Mouse (Mus musculus) stomach, embryonic 15.5 days (tissue): ENCODE measurements around the gene Zfp160. TPM values are rescaled to one million over a fixed set of nuclear protein-coding genes. Genes with fewer than 3 reads are reported as not detected.
"Not testable (repeated sequence)": the region's sequence is repeated elsewhere in the genome, so short reads cannot be mapped to it uniquely, and the experiment has no call there.

Source experiments
- ATAC-seq: fragments of 200-750 bp; cut with Nextera tagmentation; 2 replicates; pipeline ENCODE4 v1.8.0; 2017; ENCODE audit warnings: low read depth, moderate number of reproducible peaks, moderate TSS enrichment; ENCODE audit not compliant: insufficient read depth, low FRiP score
- H3K27ac ChIP-seq: fragments of 300-500 bp; sonication (generic); 2 replicates; pipeline ENCODE4 v1.5.1; 2015; ENCODE audit warnings: mild to moderate bottlenecking, inconsistent platforms
- H3K27me3 ChIP-seq: fragments of 300-500 bp; sonication (generic); replicated peaks from 2 replicates; pipeline ENCODE4 v1.6.1; 2015; ENCODE audit warnings: inconsistent platforms
- H3K36me3 ChIP-seq: fragments of 300-500 bp; sonication (generic); 2 replicates; pipeline ENCODE4 v1.6.1; 2015; ENCODE audit warnings: inconsistent platforms
- H3K4me1 ChIP-seq: fragments of 300-500 bp; sonication (generic); 2 replicates; pipeline ENCODE4 v1.6.1; 2015; ENCODE audit warnings: inconsistent platforms
- H3K4me2 ChIP-seq: fragments of 300-500 bp; sonication (generic); 2 replicates; pipeline ENCODE4 v1.6.1; 2015; ENCODE audit warnings: mild to moderate bottlenecking, inconsistent platforms
- H3K4me3 ChIP-seq: fragments of 300-500 bp; sonication (generic); replicated peaks from 2 replicates; pipeline ENCODE4 v1.5.1; 2015; ENCODE audit warnings: inconsistent platforms
- H3K9ac ChIP-seq: fragments of 300-500 bp; sonication (generic); 2 replicates; pipeline ENCODE4 v1.6.1; 2015; ENCODE audit warnings: inconsistent platforms
- H3K9me3 ChIP-seq: fragments of 300-500 bp; sonication (generic); 2 replicates; pipeline ENCODE4 v1.6.1; 2016; ENCODE audit warnings: inconsistent platforms
- WGBS: fragments of 180-500 bp; shearing (Covaris S2); methylation state at CpG from one replicate; pipeline ENCODE4 v1.1.7; 2015; 5-methylcytosine and 5-hydroxymethylcytosine counted together
- polyA plus RNA-seq: library from polyadenylated mRNA; unstranded; fragments of >200 nt; fragmentation: Nextera tagmentation; extraction: Ambion mirVana; gene quantifications from 2 replicates; pipeline ENCODE4 v1.2.1, GENCODE M21; 2015

The Zfp160 gene
- 12.8 and 13.3 TPM in 2 replicates for polyA plus RNA-seq

DNA sequence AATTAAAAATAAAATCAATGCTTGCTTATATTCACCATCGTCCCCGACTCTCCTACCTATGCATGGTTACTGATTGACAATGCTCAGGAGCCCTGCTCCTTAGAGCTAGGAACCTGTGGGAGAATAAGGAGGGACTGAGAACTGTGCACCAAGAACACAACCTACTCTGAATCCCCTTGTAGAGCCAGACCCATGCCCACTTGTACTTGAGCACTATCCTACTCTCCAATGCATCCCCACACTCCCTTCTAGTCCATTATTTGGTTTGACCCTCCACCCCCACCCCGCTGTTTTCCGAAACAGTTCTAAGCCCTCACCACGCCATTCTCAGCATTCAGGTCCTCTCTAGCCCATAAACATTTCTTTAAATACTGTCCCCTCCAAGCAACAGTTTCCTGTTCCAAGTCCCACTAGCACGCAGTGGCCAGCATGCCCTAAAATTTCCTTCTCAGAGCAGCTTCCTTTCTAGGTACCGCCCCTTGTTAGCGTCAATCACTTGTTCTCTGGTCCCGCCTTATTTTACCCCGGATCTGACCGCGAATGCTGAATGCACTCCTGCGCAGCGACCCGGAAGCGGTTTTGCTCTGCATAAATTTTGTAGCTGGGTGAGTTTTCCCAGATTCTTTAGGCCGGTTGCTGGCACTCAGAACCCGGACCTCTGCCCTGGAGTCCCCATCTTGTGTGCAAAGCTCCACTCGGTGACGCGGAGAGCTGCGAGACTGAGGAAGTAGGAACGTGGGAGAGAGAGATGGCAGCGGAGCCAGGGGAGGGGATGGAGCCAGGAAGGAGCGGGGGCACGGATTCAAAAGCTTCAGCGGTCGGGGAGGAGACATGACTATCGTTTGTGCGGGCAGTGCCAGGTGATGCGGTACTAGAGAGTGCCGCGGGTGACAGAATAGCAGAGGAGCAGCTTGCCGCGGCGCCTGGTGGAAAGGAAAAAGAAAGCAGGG, at the start of gene Zfp160:
Gene Zfp160, plus strand, starts transcription at position 522 of the 950 bp plus-strand sequence.
- Histone ChIP-seq H3K9ac (peak within 1 kb of the TSS; percentile 81), H3K4me2 (peak within 1 kb of the TSS; percentile 67), H3K36me3 (peaks cover 11% of the 10 kb centered on the region), H3K27ac (peak within 1 kb of the TSS; percentile 95), H3K9me3 (no peaks in the 10 kb centered on the region), H3K4me3 (peak within 1 kb of the TSS; percentile 78), H3K27me3 (no peaks in the 10 kb centered on the region), H3K4me1 (0 out of 2 replicates have a peak, but pooled peaks cover 2% of the 10 kb centered on the region)
- ATAC-seq: peak; percentile 98
- WGBS: 6% methylated on average over 36 of the region's 36 CpGs

DNA sequence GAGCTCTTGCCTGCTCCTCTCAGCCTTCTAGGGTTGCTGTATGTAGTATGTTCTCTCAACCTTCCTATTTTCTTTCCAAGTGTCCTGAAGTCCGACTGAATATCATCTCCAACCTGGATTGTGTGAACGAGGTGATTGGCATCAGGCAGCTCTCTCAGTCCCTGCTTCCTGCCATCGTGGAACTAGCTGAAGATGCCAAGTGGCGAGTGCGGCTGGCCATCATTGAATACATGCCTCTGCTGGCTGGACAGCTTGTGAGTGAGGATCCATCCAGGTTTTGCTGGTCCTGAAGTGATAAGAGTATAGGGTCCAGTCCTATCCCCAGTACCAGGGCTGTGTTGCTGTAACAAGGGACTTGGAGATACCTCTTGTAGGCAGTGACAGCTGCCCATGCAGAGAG, 48.3 kb upstream of the Zfp160 start:
- 95% methylated on average over 5 of the region's 5 CpGs for WGBS
- H3K36me3 ChIP-seq: peaks cover 81% of the 10 kb centered on the region
- no peaks in the 10 kb centered on the region for H3K4me1 ChIP-seq
- no peak overlapping the region for H3K9ac ChIP-seq
- ATAC-seq: no peak
- H3K27me3 ChIP-seq: no peaks in the 10 kb centered on the region
- H3K4me2 ChIP-seq: no peak overlapping the region
- H3K9me3 ChIP-seq: no peaks in the 10 kb centered on the region
- H3K27ac ChIP-seq: no peak overlapping the region
- no peak overlapping the region for H3K4me3 ChIP-seq

DNA sequence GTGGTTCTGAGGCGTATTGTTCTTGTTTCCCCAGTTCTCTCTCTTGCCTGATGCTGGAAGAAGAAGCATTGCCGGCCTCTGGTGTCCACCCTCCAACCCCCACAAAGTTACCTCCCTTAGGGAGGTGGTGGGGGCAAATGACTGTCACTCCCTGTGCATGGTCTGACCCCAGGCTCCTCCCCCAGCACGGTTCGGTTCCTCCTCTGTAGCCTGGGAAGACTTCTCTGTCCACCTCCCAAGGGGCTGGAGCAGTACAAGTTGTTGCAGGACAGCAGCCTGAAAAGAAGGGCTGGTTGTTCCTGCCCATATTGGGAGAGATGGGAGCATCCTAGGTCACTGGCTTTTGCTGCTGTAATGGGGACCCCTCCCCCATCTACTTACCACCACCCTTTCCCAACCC, 43.3 kb upstream of the Zfp160 start:
- Histone ChIP-seq H3K4me1 (no peaks in the 10 kb centered on the region), H3K9ac (no peak overlapping the region), H3K27me3 (no peaks in the 10 kb centered on the region), H3K9me3 (no peaks in the 10 kb centered on the region), H3K4me2 (no peak overlapping the region), H3K4me3 (no peak overlapping the region), H3K27ac (no peak overlapping the region), H3K36me3 (peaks cover 71% of the 10 kb centered on the region)
- no peak for ATAC-seq
- WGBS: 91% methylated on average over 4 of the region's 4 CpGs

- no peaks in the 10 kb centered on the region for H3K27me3 ChIP-seq
- H3K4me3 ChIP-seq: no peak overlapping the region
- H3K4me1 ChIP-seq: no peaks in the 10 kb centered on the region
- H3K27ac ChIP-seq: no peak overlapping the region
- peaks cover 59% of the 10 kb centered on the region for H3K36me3 ChIP-seq
- H3K9me3 ChIP-seq: no peaks in the 10 kb centered on the region
- ATAC-seq: no peak
- no peak overlapping the region for H3K4me2 ChIP-seq
- no peak overlapping the region for H3K9ac ChIP-seq
These were observed 42.0 kb upstream of the Zfp160 start for GRCm38 (mm10) chr17:20966681-20967080.

GRCm38 (mm10) chr17:20993716-20994115, 15.0 kb upstream of the Zfp160 start:
- Histone ChIP-seq H3K4me2 (no peak overlapping the region), H3K9me3 (no peaks in the 10 kb centered on the region), H3K36me3 (no peaks in the 10 kb centered on the region), H3K4me1 (no peaks in the 10 kb centered on the region), H3K27me3 (no peaks in the 10 kb centered on the region), H3K4me3 (no peak overlapping the region), H3K9ac (no peak overlapping the region), H3K27ac (no peak overlapping the region)
- ATAC-seq: no peak
- 79% methylated on average over 2 of the region's 2 CpGs for whole genome bisulfite sequencing

GRCm38 (mm10) chr17:20996364-20996763, 12.3 kb upstream of the Zfp160 start, which contains the start of gene Vmn1r233:
Vmn1r233 (minus strand) TSS chr17:20996464.
- no peaks in the 10 kb centered on the region for H3K4me1 ChIP-seq

DNA sequence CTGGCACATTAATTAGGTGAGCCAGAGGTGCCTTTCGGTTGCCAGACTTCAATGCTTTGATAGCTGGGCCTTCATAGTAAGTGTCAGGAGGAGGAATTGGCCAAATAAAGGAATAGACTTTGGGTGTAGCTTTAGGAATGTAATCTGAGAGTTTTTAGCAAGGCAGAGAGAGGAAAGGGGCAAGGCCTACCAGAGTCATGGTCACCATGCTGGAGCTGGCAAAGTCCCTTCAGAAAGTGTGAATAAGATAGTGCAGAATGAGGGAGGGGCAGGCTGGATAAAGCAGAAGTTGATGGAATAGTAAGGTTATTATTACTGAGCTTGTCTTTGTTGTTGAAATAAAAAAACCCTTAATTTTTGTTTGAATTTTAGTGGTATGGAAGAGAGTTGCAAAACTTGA, 1.0 kb downstream of the Zfp160 start:
- Histone ChIP-seq H3K4me2 (peak overlapping the region; percentile 67), H3K9ac (peak overlapping the region; percentile 81; the same call in 1 of the 2 replicates), H3K27ac (peak overlapping the region; percentile 95; the same call in 1 of the 2 replicates), H3K27me3 (no peaks in the 10 kb centered on the region), H3K4me3 (peak overlapping the region; percentile 78), H3K4me1 (0 out of 2 replicates have a peak, but pooled peaks cover 2% of the 10 kb centered on the region), H3K9me3 (no peaks in the 10 kb centered on the region), H3K36me3 (peaks cover 11% of the 10 kb centered on the region)
- WGBS: 20% methylated on average over 1 of the region's 1 CpGs
- ATAC-seq: no peak

More at GRCm38 (mm10) chr17:20996364-20996763, 12.3 kb upstream of the Zfp160 start, which contains the start of gene Vmn1r233:
- no peak within 1 kb of the TSS for H3K4me3 ChIP-seq
- ATAC-seq: no peak
- H3K4me2 ChIP-seq: no peak within 1 kb of the TSS
- H3K9me3 ChIP-seq: no peaks in the 10 kb centered on the region
- no peak within 1 kb of the TSS for H3K9ac ChIP-seq
- no peaks in the 10 kb centered on the region for H3K36me3 ChIP-seq
- H3K27me3 ChIP-seq: no peaks in the 10 kb centered on the region
- H3K27ac ChIP-seq: no peak within 1 kb of the TSS

- no peak overlapping the region for H3K4me3 ChIP-seq
- ATAC-seq: no peak
- H3K4me2 ChIP-seq: no peak overlapping the region
- no peaks in the 10 kb centered on the region for H3K4me1 ChIP-seq
- no peak overlapping the region for H3K27ac ChIP-seq
- no peaks in the 10 kb centered on the region for H3K9me3 ChIP-seq
- H3K36me3 ChIP-seq: peaks cover 23% of the 10 kb centered on the region
- H3K27me3 ChIP-seq: no peaks in the 10 kb centered on the region
- no peak overlapping the region for H3K9ac ChIP-seq
- 62% methylated on average over 1 of the region's 1 CpGs for WGBS
These were observed 9.8 kb downstream of the Zfp160 start for GRCm38 (mm10) chr17:21018410-21019080.

DNA sequence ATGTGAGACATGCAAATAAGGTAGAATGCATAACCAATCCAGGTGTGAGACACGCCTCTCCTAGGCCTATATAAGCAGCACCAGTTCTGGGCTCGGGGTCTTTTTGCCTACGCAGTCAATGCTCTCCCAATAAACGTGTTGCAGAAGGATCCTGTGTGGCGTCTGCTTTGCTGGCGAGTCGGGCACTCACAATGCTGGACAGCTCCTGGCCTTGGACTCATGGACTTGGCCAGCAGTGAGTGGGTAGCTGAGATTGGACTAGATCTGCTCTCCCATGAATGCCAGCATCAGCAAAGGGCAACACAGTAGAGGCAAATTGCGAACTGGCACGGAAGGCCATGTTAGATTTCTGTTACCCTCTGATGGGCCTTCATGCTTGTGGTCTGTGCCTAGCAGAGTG, 39.3 kb downstream of the Zfp160 start:
- not testable (repeated sequence) for H3K4me1 ChIP-seq, H3K9ac ChIP-seq, ATAC-seq, H3K27me3 ChIP-seq, H3K9me3 ChIP-seq, H3K4me2 ChIP-seq, H3K4me3 ChIP-seq, H3K36me3 ChIP-seq, H3K27ac ChIP-seq
- WGBS: 81% methylated on average over 9 of the region's 9 CpGs

DNA sequence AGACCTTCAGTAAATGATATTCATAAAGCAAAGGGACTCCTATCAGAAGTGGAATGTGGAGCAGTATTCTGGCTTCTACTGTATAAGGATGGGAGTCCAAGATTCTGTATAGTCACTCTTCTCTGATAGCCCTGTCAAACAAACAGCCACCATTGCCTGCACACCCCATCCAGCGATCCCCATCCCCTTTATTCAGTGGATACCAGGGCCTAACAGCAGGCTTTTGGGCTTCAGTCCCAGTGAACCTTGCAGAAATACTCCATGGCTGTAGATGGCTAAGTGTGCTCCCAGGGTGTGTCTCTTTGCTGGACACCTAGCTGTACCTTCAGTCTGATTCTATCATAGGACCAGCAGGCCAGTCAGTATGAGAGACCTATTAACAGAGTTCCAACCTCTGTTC, 42.2 kb downstream of the Zfp160 start:
- H3K36me3 ChIP-seq: no peaks in the 10 kb centered on the region
- H3K4me1 ChIP-seq: no peaks in the 10 kb centered on the region
- H3K4me3 ChIP-seq: no peak overlapping the region
- H3K4me2 ChIP-seq: no peak overlapping the region
- WGBS: 88% methylated on average over 1 of the region's 1 CpGs
- H3K9ac ChIP-seq: no peak overlapping the region
- no peak for ATAC-seq
- H3K9me3 ChIP-seq: no peaks in the 10 kb centered on the region
- H3K27me3 ChIP-seq: no peaks in the 10 kb centered on the region
- no peak overlapping the region for H3K27ac ChIP-seq

GRCm38 (mm10) chr17:21051341-21051740, 42.6 kb downstream of the Zfp160 start:
- not testable (repeated sequence) for H3K9me3 ChIP-seq, H3K9ac ChIP-seq, H3K36me3 ChIP-seq, H3K4me2 ChIP-seq, H3K4me1 ChIP-seq, H3K27me3 ChIP-seq, H3K27ac ChIP-seq, ATAC-seq, H3K4me3 ChIP-seq
- WGBS: no CpG with 5 or more reads among the region's 3 CpGs

DNA sequence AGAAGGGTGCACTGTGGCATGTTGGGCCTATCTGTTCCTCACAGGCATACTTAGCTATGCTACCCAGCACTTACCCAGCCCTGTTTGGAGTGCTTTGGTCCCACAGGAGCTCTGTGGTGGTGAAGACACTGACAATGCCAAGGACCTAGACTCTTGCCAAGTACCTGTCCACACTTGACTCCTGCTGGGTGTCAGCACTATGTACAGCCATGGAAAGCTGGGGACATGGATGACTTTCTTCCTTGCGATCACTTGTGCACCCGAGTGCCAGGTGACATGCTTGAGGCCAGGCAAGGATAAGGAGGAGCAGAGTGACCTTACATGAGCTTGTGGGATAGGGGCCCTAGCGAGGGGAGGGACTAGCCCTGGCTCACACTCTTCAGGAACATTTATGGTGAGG, 43.2 kb downstream of the Zfp160 start:
- not testable (repeated sequence) for H3K4me3 ChIP-seq, H3K27me3 ChIP-seq, H3K4me1 ChIP-seq, H3K4me2 ChIP-seq, H3K36me3 ChIP-seq, H3K9me3 ChIP-seq, ATAC-seq, H3K9ac ChIP-seq, H3K27ac ChIP-seq
- WGBS: 78% methylated on average over 3 of the region's 3 CpGs
